9 mouse cellular contexts compared by ENCODE assay signal in genomic region chr2:52071241-52071991, GRCm38 (mm10). TPM values are rescaled to one million over a fixed set of nuclear protein-coding genes. Genes with fewer than 3 reads are reported as not detected.
DNase-seq lines count a peak whose midpoint lies in the region; ATAC-seq and TF ChIP-seq lines count a peak whose summit lies in the region.
"Had no signal": no experiment of that assay in that cellular context is flagged by ENCODE, and none has a peak within 500 bp of the region (broad histone marks: within the 10 kb centered on the region; RNA-seq: fewer than 3 reads in every experiment).

No protein-coding gene starts in this region.

- H3K9ac ChIP-seq in hindbrain, embryonic 16.5 days (ENCODE audit: low read depth, low read length): no peak overlapping the region
- H3K9ac ChIP-seq in midbrain, postnatal 0 days (replicated peaks; ENCODE audit: low read length, poor library complexity, severe bottlenecking): no peak overlapping the region
- H3K9ac ChIP-seq: limb, embryonic 15.5 days had no signal

- peak overlapping the region; percentile 84 for H3K4me2 ChIP-seq in hindbrain, embryonic 16.5 days (ENCODE audit: low read length)
- H3K4me2 ChIP-seq in midbrain, postnatal 0 days (ENCODE audit: low read depth, low read length, poor library complexity, severe bottlenecking): peak overlapping the region; percentile 74

- no peaks in the 10 kb centered on the region for H3K9me3 ChIP-seq in erythroblast, embryonic 14.5 days (ENCODE audit: control insufficient read depth, low read length)
- H3K9me3 ChIP-seq in hindbrain, embryonic 16.5 days (ENCODE audit: control insufficient read depth, low read length): no peaks in the 10 kb centered on the region
- no peaks in the 10 kb centered on the region for H3K9me3 ChIP-seq in midbrain, postnatal 0 days (ENCODE audit: low read length)
- H3K9me3 ChIP-seq: limb, embryonic 15.5 days had no signal

- H3K27ac ChIP-seq in hindbrain, embryonic 16.5 days (ENCODE audit: low read depth, low read length): no peak overlapping the region
- H3K27ac ChIP-seq in midbrain, postnatal 0 days (ENCODE audit: low read depth, low read length): no peak overlapping the region

- H3K4me3 ChIP-seq in erythroblast, embryonic 14.5 days (replicated peaks): peak overlapping the region; percentile 86
- H3K4me3 ChIP-seq in hindbrain, embryonic 16.5 days (ENCODE audit: low read length): peak overlapping the region; percentile 98; the same call in 1 of the 2 replicates
- peak overlapping the region; percentile 88; the same call in 1 of the 2 replicates for H3K4me3 ChIP-seq in midbrain, postnatal 0 days (ENCODE audit: low read depth, low read length)

- no peak for TF ChIP-seq CTCF in midbrain, postnatal 0 days (IDR thresholded peaks at IDR 0.05)

- no peak for ATAC-seq in erythroblast, adult 5-6 weeks (replicated peaks; ENCODE audit: low FRiP score, poor library complexity, severe bottlenecking)
- no peak for ATAC-seq in hindbrain, embryonic 16.5 days
- ATAC-seq in midbrain, postnatal 0 days (ENCODE audit: low FRiP score): no peak

- H3K4me1 ChIP-seq in erythroblast, embryonic 14.5 days (ENCODE audit: control insufficient read depth): peaks cover 21% of the 10 kb centered on the region
- peaks cover 10% of the 10 kb centered on the region for H3K4me1 ChIP-seq in hindbrain, embryonic 16.5 days (ENCODE audit: control insufficient read depth, insufficient read depth, low read depth, low read length)
- 0 out of 2 replicates have a peak, but pooled peaks cover 3% of the 10 kb centered on the region for H3K4me1 ChIP-seq in midbrain, postnatal 0 days (ENCODE audit: insufficient read depth, low read length)

- H3K27me3 ChIP-seq in erythroblast, embryonic 14.5 days (ENCODE audit: control insufficient read depth): peaks cover 8% of the 10 kb centered on the region
- H3K27me3 ChIP-seq in hindbrain, embryonic 16.5 days (replicated peaks; ENCODE audit: control insufficient read depth, insufficient read depth, low read length): no peaks in the 10 kb centered on the region
- no peaks in the 10 kb centered on the region for H3K27me3 ChIP-seq in midbrain, postnatal 0 days (ENCODE audit: insufficient read depth, low read length)
- H3K27me3 ChIP-seq: limb, embryonic 15.5 days had no signal

- WGBS in hindbrain, embryonic 16.5 days: 26% methylated on average over 13 of the region's 13 CpGs
- 28% methylated on average over 13 of the region's 13 CpGs for WGBS in midbrain, postnatal 0 days

- peak; percentile 75 for DNase-seq in WW6 (ENCODE audit: low read depth, low spot score)
- no peak for DNase-seq in midbrain, postnatal 0 days (ENCODE audit: low spot score)
- DNase-seq in thymus, postnatal 10 days (ENCODE audit: low spot score in 2 of 2): no peak
- no peak for DNase-seq in frontal cortex, postnatal 36 days (ENCODE audit: low spot score in 2 of 2)
- no peak for DNase-seq in spleen, postnatal 10 days (ENCODE audit: low spot score in 2 of 2)

- H3K36me3 ChIP-seq in erythroblast, embryonic 14.5 days (ENCODE audit: control insufficient read depth): peaks cover 26% of the 10 kb centered on the region
- 0 out of 2 replicates have a peak, but pooled peaks cover 5% of the 10 kb centered on the region for H3K36me3 ChIP-seq in hindbrain, embryonic 16.5 days (ENCODE audit: control insufficient read depth, insufficient read depth, low read length)
- no peaks in the 10 kb centered on the region for H3K36me3 ChIP-seq in midbrain, postnatal 0 days (ENCODE audit: insufficient read depth, low read length)

RNA-seq across cellular contexts. Expression of gene Rif1, which starts 1.2 kb away (rescaled TPM):
- polyA plus RNA-seq in erythroblast, embryonic 14.5 days (2012): 0.83 and 1.2 TPM in 2 replicates
- total RNA-seq in erythroblast, adult 5-6 weeks (2015; ENCODE audit: low replicate concordance): 25.3 and 42.1 TPM in 2 replicates
- total RNA-seq in erythroblast, adult 5-6 weeks (2017; ENCODE audit: low replicate concordance): 35.0 and 53.4 TPM in 2 replicates
- 10.2 and 13.2 TPM in 2 replicates for polyA plus RNA-seq in hindbrain, embryonic 16.5 days (2015; fragmentation: Nextera tagmentation; extraction: Ambion mirVana)
- total RNA-seq in midbrain, postnatal 0 days (2014; rRNA removed): 17.2 and 31.3 TPM in 2 replicates
- polyA plus RNA-seq in midbrain, postnatal 0 days (2015; fragmentation: Nextera tagmentation; extraction: Ambion mirVana): 8.1 and 13.8 TPM in 2 replicates

RNA-seq across cellular contexts. Expression of gene Tnfaip6, which starts 33.6 kb away (rescaled TPM):
- polyA plus RNA-seq in erythroblast, embryonic 14.5 days (2012): not detected in 2 replicates
- not detected in 2 replicates for total RNA-seq in erythroblast, adult 5-6 weeks (2015; ENCODE audit: low replicate concordance)
- total RNA-seq in erythroblast, adult 5-6 weeks (2017; ENCODE audit: low replicate concordance): 1.1 TPM in 1 of 2 replicates, not detected in the other
- 3.8 and 4.1 TPM in 2 replicates for polyA plus RNA-seq in hindbrain, embryonic 16.5 days (2015; fragmentation: Nextera tagmentation; extraction: Ambion mirVana)
- total RNA-seq in midbrain, postnatal 0 days (2014; rRNA removed): 1.6 and 2.0 TPM in 2 replicates
- polyA plus RNA-seq in midbrain, postnatal 0 days (2015; fragmentation: Nextera tagmentation; extraction: Ambion mirVana): 3.1 and 3.2 TPM in 2 replicates
